Mouse (Mus musculus) ovary, postnatal 36 days (tissue): ENCODE measurements around the gene Iqub.
A peak's percentile ranks its signal among the peaks of the same experiment; 100 is the strongest.

Experiments used
- DNase-seq: peaks from one replicate; pipeline ENCODE4 v3.0.0; 2022; ENCODE audit warnings: low spot score, mixed read lengths

The Iqub gene

GRCm38 (mm10) chr6:24470571-24471132, 44.2 kb downstream of the Iqub start:
- no peak for DNase-seq

GRCm38 (mm10) chr6:24470135-24470534, 44.7 kb downstream of the Iqub start:
- no peak for DNase-seq

GRCm38 (mm10) chr6:24456097-24456496, 58.8 kb downstream of the Iqub start:
- peak; percentile 52 for DNase-seq

GRCm38 (mm10) chr6:24451026-24451821, 63.6 kb downstream of the Iqub start:
- no peak for DNase-seq

- DNase-seq = no peak
Observed at GRCm38 (mm10) chr6:24450241-24450640, 64.6 kb downstream of the Iqub start.

GRCm38 (mm10) chr6:24416056-24416455, 98.8 kb downstream of the Iqub start:
- DNase-seq = no peak

- DNase-seq = no peak
Observed at GRCm38 (mm10) chr6:24415500-24415899, 99.4 kb downstream of the Iqub start.

GRCm38 (mm10) chr6:24408573-24409427, 106.1 kb downstream of the Iqub start:
- DNase-seq = no peak

GRCm38 (mm10) chr6:24407743-24408142, 107.1 kb downstream of the Iqub start:
- no peak for DNase-seq

- DNase-seq = no peak
Observed at GRCm38 (mm10) chr6:24397237-24397647, 117.6 kb downstream of the Iqub start.
